Mouse (Mus musculus) Patski (cell line): ENCODE data around the gene Siah2. TPM values are rescaled to one million over a fixed set of nuclear protein-coding genes. Genes with fewer than 3 reads are reported as not detected.
A peak's percentile ranks its signal among the peaks of the same experiment; 100 is the strongest.

ENCODE experiments used
- ATAC-seq: fragments of 100-300 bp; one replicate; pipeline ENCODE4 v1.8.0; 2021
- CTCF ChIA-PET: fragments of 350-600 bp; sonication (Branson Sonifier 250); formaldehyde crosslinking; loops from one replicate; lab custom pipeline; 2022; ENCODE audit warnings: inconsistent platforms; lab: Charles Lee
- POLR2A ChIA-PET: fragments of 350-600 bp; sonication (Branson Sonifier 250); formaldehyde crosslinking; loops from one replicate; lab custom pipeline; 2022; ENCODE audit warnings: antibody characterized with exemption, inconsistent platforms; lab: Charles Lee
- DNase-seq: peaks from one replicate; pipeline ENCODE4 v3.0.0-alpha.2; 2011; ENCODE audit warnings: low read depth, low spot score
- H3K27me3 ChIP-seq: fragments of 371-371 bp; one replicate; pipeline ENCODE4 v1.5.1; 2021
- CTCF ChIP-seq: fragments of 100-300 bp; IDR thresholded peaks from one replicate; pipeline ENCODE4 v1.5.1; 2021
- in situ Hi-C: fragments of 300-500 bp; cut with MboI; formaldehyde crosslinking; loops from 3 replicates; pipeline ENCODE4 v1.11.1; 2018; ENCODE audit warnings: low pct_unique_long_range_greater_than_20kb, mixed read lengths
- polyA plus RNA-seq: library from polyadenylated mRNA; unstranded; gene quantifications from one replicate; pipeline ENCODE4 v1.2.3, GENCODE M21; 2021

The Siah2 gene
- polyA plus RNA-seq, 1 experiment from 2014 or later: 16.0 TPM

GRCm38 (mm10) chr3:58696806-58697205 is 4.6 kb upstream of the Siah2 start:
- no peak for TF ChIP-seq CTCF
- DNase-seq: no peak
- CTCF ChIA-PET: no interaction called here
- H3K27me3 ChIP-seq: no peaks in the 10 kb centered on the region
- in situ Hi-C loops: loop anchor here (25.0 kb wide), 1 partner anchor 1840 kb away; no protein-coding TSS in a partner anchor
- POLR2A ChIA-PET: no interaction called here
- ATAC-seq: no peak

- POLR2A ChIA-PET: no interaction called here
- no peaks in the 10 kb centered on the region for H3K27me3 ChIP-seq
- DNase-seq (no peak), ATAC-seq (no peak)
- in situ Hi-C loops: loop anchor here (25.0 kb wide), 1 partner anchor 1842 kb away; no protein-coding TSS in a partner anchor
- TF ChIP-seq CTCF: no peak
- CTCF ChIA-PET: interaction anchor here (0.7 to 0.9 kb wide), 2 partner anchors 10 to 134 kb away, joined by 3 read pairs; no protein-coding TSS in a partner anchor
These were observed 3.3 kb upstream of the Siah2 start for GRCm38 (mm10) chr3:58695507-58695906.

- no peak for TF ChIP-seq CTCF
- no peak for ATAC-seq
- no peak for DNase-seq
- no peaks in the 10 kb centered on the region for H3K27me3 ChIP-seq
- POLR2A ChIA-PET: no interaction called here
- CTCF ChIA-PET: interaction anchor here (0.9 kb wide), 1 partner anchor 10 kb away, joined by 3 read pairs; no protein-coding TSS in a partner anchor
- in situ Hi-C loops: loop anchor here (25.0 kb wide), 1 partner anchor 1842 kb away; no protein-coding TSS in a partner anchor
These were observed 2.8 kb upstream of the Siah2 start for GRCm38 (mm10) chr3:58695044-58695443.

GRCm38 (mm10) chr3:58693331-58693730 is 1.1 kb upstream of the Siah2 start:
- POLR2A ChIA-PET: no interaction called here
- CTCF ChIA-PET: no interaction called here
- no peaks in the 10 kb centered on the region for H3K27me3 ChIP-seq
- ATAC-seq (no peak), DNase-seq (no peak)
- in situ Hi-C loops: loop anchor here (5.0 to 25.0 kb wide), 2 partner anchors 36 to 1844 kb away; no protein-coding TSS in a partner anchor
- no peak for TF ChIP-seq CTCF

GRCm38 (mm10) chr3:58691374-58691939 is 743 bp downstream of the Siah2 start:
- no peaks in the 10 kb centered on the region for H3K27me3 ChIP-seq
- CTCF ChIA-PET: interaction anchor here (1.1 to 1.4 kb wide), 6 partner anchors 10 to 90 kb away, joined by 3 to 5 read pairs (median 3); no protein-coding TSS in a partner anchor
- POLR2A ChIA-PET: interaction anchor here (0.7 to 1.3 kb wide), 4 partner anchors 9 to 33 kb away, joined by 3 to 4 read pairs (median 4); no protein-coding TSS in a partner anchor
- DNase-seq (no peak), ATAC-seq (peak; percentile 36)
- no peak for TF ChIP-seq CTCF
- in situ Hi-C loops: loop anchor here (5.0 to 25.0 kb wide), 2 partner anchors 34 to 1846 kb away; no protein-coding TSS in a partner anchor

- no peak for TF ChIP-seq CTCF
- CTCF ChIA-PET: interaction anchor here (1.1 to 3.9 kb wide), 6 partner anchors 12 to 90 kb away, joined by 3 to 26 read pairs (median 3); no protein-coding TSS in a partner anchor
- POLR2A ChIA-PET: interaction anchor here (0.7 to 0.9 kb wide), 4 partner anchors 8 to 33 kb away, joined by 3 to 4 read pairs (median 4); no protein-coding TSS in a partner anchor
- ATAC-seq (peak; percentile 14), DNase-seq (peak; percentile 49)
- no peaks in the 10 kb centered on the region for H3K27me3 ChIP-seq
- in situ Hi-C loops: loop anchor here (5.0 to 25.0 kb wide), 2 partner anchors 33 to 1847 kb away; no protein-coding TSS in a partner anchor
These were observed 1.4 kb downstream of the Siah2 start for GRCm38 (mm10) chr3:58690619-58691373.

GRCm38 (mm10) chr3:58689721-58690120 is 2.5 kb downstream of the Siah2 start:
- ATAC-seq (no peak), DNase-seq (no peak)
- in situ Hi-C loops: loop anchor here (5.0 to 25.0 kb wide), 2 partner anchors 32 to 1848 kb away; no protein-coding TSS in a partner anchor

GRCm38 (mm10) chr3:58689105-58689504 is 3.1 kb downstream of the Siah2 start:
- no peak for ATAC-seq
- in situ Hi-C loops: loop anchor here (25.0 kb wide), 1 partner anchor 1848 kb away; no protein-coding TSS in a partner anchor

More at GRCm38 (mm10) chr3:58689721-58690120, 2.5 kb downstream of the Siah2 start:
- TF ChIP-seq CTCF: no peak
- no peaks in the 10 kb centered on the region for H3K27me3 ChIP-seq
- ChIA-PET CTCF (interaction anchor here (1.1 to 3.9 kb wide), 3 partner anchors 11 to 99 kb away, joined by 3 to 26 read pairs (median 4); no protein-coding TSS in a partner anchor), POLR2A (no interaction called here)

GRCm38 (mm10) chr3:58688551-58688950 is 3.6 kb downstream of the Siah2 start:
- ATAC-seq: no peak

More at GRCm38 (mm10) chr3:58689105-58689504, 3.1 kb downstream of the Siah2 start:
- CTCF ChIA-PET: interaction anchor here (0.9 to 3.9 kb wide), 5 partner anchors 10 to 99 kb away, joined by 3 to 26 read pairs (median 4); no protein-coding TSS in a partner anchor
- POLR2A ChIA-PET: no interaction called here
- no peak for TF ChIP-seq CTCF
- DNase-seq: no peak
- H3K27me3 ChIP-seq: no peaks in the 10 kb centered on the region

More at GRCm38 (mm10) chr3:58688551-58688950, 3.6 kb downstream of the Siah2 start:
- POLR2A ChIA-PET: interaction anchor here (0.6 kb wide), 1 partner anchor 20 kb away, joined by 4 read pairs; no protein-coding TSS in a partner anchor
- H3K27me3 ChIP-seq: no peaks in the 10 kb centered on the region
- CTCF ChIA-PET: interaction anchor here (0.9 to 3.9 kb wide), 4 partner anchors 10 to 100 kb away, joined by 3 to 26 read pairs (median 6); no protein-coding TSS in a partner anchor
- no peak for TF ChIP-seq CTCF
- DNase-seq: no peak
- in situ Hi-C loops: loop anchor here (25.0 kb wide), 1 partner anchor 1849 kb away; no protein-coding TSS in a partner anchor
